Mouse (Mus musculus) heart, embryonic 15.5 days (tissue): ENCODE data around the gene Gm10645. TPM values are rescaled to one million over a fixed set of nuclear protein-coding genes. Genes with fewer than 3 reads are reported as not detected.

ENCODE experiments used
- ATAC-seq: fragments of 200-750 bp; cut with Nextera tagmentation; replicated peaks from 2 replicates; pipeline ENCODE4 v1.8.0; 2017; ENCODE audit warnings: low read depth, moderate TSS enrichment; ENCODE audit not compliant: insufficient number of reproducible peaks, insufficient read depth, low FRiP score
- H3K27ac ChIP-seq: fragments of 300-500 bp; sonication (generic); 2 replicates; pipeline ENCODE4 v1.5.1; 2015; ENCODE audit warnings: mild to moderate bottlenecking, inconsistent platforms
- H3K27me3 ChIP-seq: fragments of 300-500 bp; sonication (generic); 2 replicates; pipeline ENCODE4 v1.6.1; 2015; ENCODE audit warnings: inconsistent platforms
- H3K36me3 ChIP-seq: fragments of 300-500 bp; sonication (generic); 2 replicates; pipeline ENCODE4 v1.6.1; 2015; ENCODE audit warnings: mild to moderate bottlenecking, inconsistent platforms
- H3K4me1 ChIP-seq: fragments of 300-500 bp; sonication (generic); replicated peaks from 2 replicates; pipeline ENCODE4 v1.6.1; 2015; ENCODE audit warnings: inconsistent platforms
- H3K4me2 ChIP-seq: fragments of 300-500 bp; sonication (generic); 2 replicates; pipeline ENCODE4 v1.6.1; 2015; ENCODE audit warnings: inconsistent platforms, mild to moderate bottlenecking, moderate library complexity
- H3K4me3 ChIP-seq: fragments of 300-500 bp; sonication (generic); 2 replicates; pipeline ENCODE4 v1.5.1; 2015; ENCODE audit warnings: mild to moderate bottlenecking, inconsistent platforms
- H3K9ac ChIP-seq: fragments of 300-500 bp; sonication (generic); 2 replicates; pipeline ENCODE4 v1.6.1; 2015; ENCODE audit warnings: mild to moderate bottlenecking, inconsistent platforms
- H3K9me3 ChIP-seq: fragments of 300-500 bp; sonication (generic); replicated peaks from 2 replicates; pipeline ENCODE4 v1.6.1; 2016; ENCODE audit warnings: inconsistent platforms
- WGBS: fragments of 180-500 bp; shearing (Covaris S2); methylation state at CpG from one replicate; pipeline ENCODE4 v1.1.7; 2015; ENCODE audit warnings: mixed read lengths; 5-methylcytosine and 5-hydroxymethylcytosine counted together
- polyA plus RNA-seq: library from polyadenylated mRNA; unstranded; fragments of >200 nt; fragmentation: Nextera tagmentation; extraction: Ambion mirVana; gene quantifications from 2 replicates; pipeline ENCODE4 v1.2.1, GENCODE M21; 2015

The Gm10645 gene
- polyA plus RNA-seq, 1 experiment from 2014 or later = 0.45 TPM

GRCm38 (mm10) chr8:83167932-83168331, 2.0 kb upstream of the Gm10645 start:
- WGBS = 57% methylated on average over 3 of the region's 3 CpGs
- no peak overlapping the region for H3K9ac ChIP-seq
- H3K4me3 ChIP-seq = no peak overlapping the region
- H3K27me3 ChIP-seq = peaks cover 19% of the 10 kb centered on the region
- no peaks in the 10 kb centered on the region for H3K9me3 ChIP-seq
- ATAC-seq = no peak
- no peak overlapping the region for H3K4me2 ChIP-seq
- no peak overlapping the region for H3K27ac ChIP-seq
- no peaks in the 10 kb centered on the region for H3K36me3 ChIP-seq
- H3K4me1 ChIP-seq = peaks cover 5% of the 10 kb centered on the region

- H3K9me3 ChIP-seq = no peaks in the 10 kb centered on the region
- peaks cover 23% of the 10 kb centered on the region for H3K27me3 ChIP-seq
- peak within 1 kb of the TSS; percentile 98 for H3K4me2 ChIP-seq
- peak within 1 kb of the TSS; percentile 81 for H3K9ac ChIP-seq
- ATAC-seq = peak; percentile 91
- peak within 1 kb of the TSS; percentile 75 for H3K4me3 ChIP-seq
- no peaks in the 10 kb centered on the region for H3K36me3 ChIP-seq
- WGBS = under 1% methylated on average over 63 of the region's 63 CpGs
- H3K4me1 ChIP-seq = peaks cover 5% of the 10 kb centered on the region
- peak within 1 kb of the TSS; percentile 73 for H3K27ac ChIP-seq
These were observed 587 bp downstream of the Gm10645 start, which contains the start of gene Tbc1d9 for GRCm38 (mm10) chr8:83165235-83165930. Gene Tbc1d9 (plus strand): TSS chr8:83165352.

DNA sequence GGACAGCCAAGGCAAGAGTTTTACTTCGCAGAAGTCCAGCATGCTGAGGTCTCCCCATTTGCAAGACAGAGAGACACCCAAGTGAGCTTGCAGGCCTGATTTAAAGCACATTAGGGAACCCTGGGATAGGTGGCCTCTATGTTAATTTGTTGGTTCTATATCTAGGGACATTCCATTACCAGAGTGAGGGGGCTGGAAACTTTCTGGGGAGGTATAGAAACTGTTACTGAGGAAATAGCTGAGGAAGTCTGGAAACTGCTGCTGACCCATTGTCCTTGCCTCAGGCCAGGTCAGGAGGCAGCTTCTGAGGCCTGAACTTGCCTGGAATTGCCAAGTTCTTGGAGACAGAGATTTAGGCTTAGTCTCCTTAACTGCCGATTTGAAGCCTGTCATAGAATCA, 5.4 kb downstream of the Gm10645 start:
- H3K9me3 ChIP-seq = no peaks in the 10 kb centered on the region
- no peak overlapping the region for H3K27ac ChIP-seq
- WGBS = 83% methylated on average over 2 of the region's 2 CpGs
- H3K4me1 ChIP-seq = peaks cover 5% of the 10 kb centered on the region
- H3K4me3 ChIP-seq = no peak overlapping the region
- H3K27me3 ChIP-seq = peaks cover 14% of the 10 kb centered on the region
- ATAC-seq = no peak
- H3K4me2 ChIP-seq = no peak overlapping the region
- H3K36me3 ChIP-seq = no peaks in the 10 kb centered on the region
- H3K9ac ChIP-seq = no peak overlapping the region

- Histone ChIP-seq H3K36me3 (no peaks in the 10 kb centered on the region), H3K27ac (no peak overlapping the region), H3K4me3 (no peak overlapping the region), H3K27me3 (peaks cover 14% of the 10 kb centered on the region), H3K4me1 (no peaks in the 10 kb centered on the region), H3K4me2 (no peak overlapping the region), H3K9ac (no peak overlapping the region), H3K9me3 (no peaks in the 10 kb centered on the region)
- ATAC-seq = no peak
- WGBS = 61% methylated on average over 1 of the region's 1 CpGs
These were observed 6.4 kb downstream of the Gm10645 start for GRCm38 (mm10) chr8:83159615-83160014.

DNA sequence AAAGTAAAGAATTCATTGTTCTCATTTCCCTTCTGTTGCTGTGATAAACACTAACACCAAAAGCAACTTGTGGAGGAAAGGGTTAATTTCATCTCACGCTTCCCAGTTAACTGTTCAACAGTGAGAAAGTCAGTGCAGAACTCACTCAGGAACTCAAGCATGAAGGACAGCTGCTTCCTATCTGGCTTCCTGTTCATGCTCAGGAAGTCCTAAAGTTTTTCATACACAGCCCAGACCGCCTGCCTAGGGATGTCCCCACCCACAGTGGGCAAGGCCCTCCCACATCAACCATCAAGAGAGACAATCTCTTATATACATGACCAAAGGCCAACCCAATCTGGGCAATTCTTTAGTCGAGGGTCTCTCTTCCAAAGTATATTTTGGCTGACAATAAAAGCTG, 7.0 kb downstream of the Gm10645 start:
- Histone ChIP-seq H3K36me3 (no peaks in the 10 kb centered on the region), H3K9ac (no peak overlapping the region), H3K4me3 (no peak overlapping the region), H3K4me2 (no peak overlapping the region), H3K27me3 (peaks cover 9% of the 10 kb centered on the region), H3K9me3 (no peaks in the 10 kb centered on the region), H3K27ac (no peak overlapping the region), H3K4me1 (no peaks in the 10 kb centered on the region)
- WGBS = 60% methylated on average over 3 of the region's 3 CpGs
- no peak for ATAC-seq

DNA sequence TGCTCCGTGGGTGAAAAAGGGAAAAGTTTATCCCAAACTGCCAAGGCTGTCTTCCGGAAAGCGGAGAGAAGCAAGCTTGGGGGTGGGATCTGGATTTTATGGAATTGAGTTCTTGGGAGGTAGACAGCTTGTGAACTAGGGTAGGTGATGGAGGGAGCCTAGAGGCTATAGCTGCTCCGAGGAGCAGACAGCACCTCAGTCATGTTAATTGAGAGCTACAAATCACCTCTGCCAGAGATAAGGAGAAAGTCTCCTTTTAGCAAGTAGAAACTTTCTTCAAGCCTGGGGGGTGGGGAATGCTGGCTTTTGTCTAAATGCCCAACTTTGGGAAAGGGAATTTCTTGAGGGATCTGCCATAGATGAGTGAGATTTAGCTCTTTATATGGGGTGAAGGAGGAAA, 10.9 kb downstream of the Gm10645 start:
- Histone ChIP-seq H3K4me2 (no peak overlapping the region), H3K4me3 (no peak overlapping the region), H3K27ac (no peak overlapping the region), H3K4me1 (no peaks in the 10 kb centered on the region), H3K27me3 (no peaks in the 10 kb centered on the region), H3K9ac (no peak overlapping the region), H3K36me3 (no peaks in the 10 kb centered on the region), H3K9me3 (no peaks in the 10 kb centered on the region)
- WGBS = 24% methylated on average over 4 of the region's 4 CpGs
- ATAC-seq = no peak

GRCm38 (mm10) chr8:83152470-83152869, 13.5 kb downstream of the Gm10645 start:
- no peak for ATAC-seq
- Histone ChIP-seq H3K27me3 (no peaks in the 10 kb centered on the region), H3K4me2 (no peak overlapping the region), H3K4me1 (no peaks in the 10 kb centered on the region), H3K9me3 (no peaks in the 10 kb centered on the region), H3K36me3 (no peaks in the 10 kb centered on the region), H3K9ac (no peak overlapping the region), H3K27ac (no peak overlapping the region), H3K4me3 (no peak overlapping the region)
- WGBS = 62% methylated on average over 4 of the region's 4 CpGs

- no peak overlapping the region for H3K4me2 ChIP-seq
- no peaks in the 10 kb centered on the region for H3K36me3 ChIP-seq
- no peaks in the 10 kb centered on the region for H3K4me1 ChIP-seq
- no peak overlapping the region for H3K4me3 ChIP-seq
- ATAC-seq = no peak
- WGBS = 50% methylated on average over 1 of the region's 2 CpGs
- no peak overlapping the region for H3K9ac ChIP-seq
- no peaks in the 10 kb centered on the region for H3K27me3 ChIP-seq
- H3K27ac ChIP-seq = no peak overlapping the region
- no peaks in the 10 kb centered on the region for H3K9me3 ChIP-seq
These were observed 13.9 kb downstream of the Gm10645 start for GRCm38 (mm10) chr8:83152055-83152454.

DNA sequence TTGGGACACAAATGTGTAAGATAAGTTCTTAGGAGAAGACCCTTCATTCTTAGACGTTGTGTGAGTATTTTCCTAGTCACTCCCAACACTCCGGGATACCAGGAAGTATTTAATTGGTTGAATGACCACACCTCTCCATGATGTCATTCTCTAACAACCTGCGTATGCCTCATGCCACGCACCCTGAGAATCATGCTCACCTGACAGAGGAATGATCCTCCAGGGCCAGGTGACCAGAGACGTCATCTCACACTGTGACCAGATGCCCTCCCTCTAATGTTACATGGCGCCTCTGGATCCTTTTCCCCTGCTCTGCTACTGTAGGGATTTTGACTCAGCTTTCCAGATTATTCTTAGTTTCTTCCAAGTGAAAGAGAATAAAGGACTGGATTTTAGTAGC, 16.8 kb downstream of the Gm10645 start:
- H3K27me3 ChIP-seq = no peaks in the 10 kb centered on the region
- H3K27ac ChIP-seq = no peak overlapping the region
- WGBS = 75% methylated on average over 6 of the region's 6 CpGs
- no peak for ATAC-seq
- H3K9ac ChIP-seq = no peak overlapping the region
- no peaks in the 10 kb centered on the region for H3K4me1 ChIP-seq
- no peak overlapping the region for H3K4me3 ChIP-seq
- H3K36me3 ChIP-seq = no peaks in the 10 kb centered on the region
- no peak overlapping the region for H3K4me2 ChIP-seq
- no peaks in the 10 kb centered on the region for H3K9me3 ChIP-seq

DNA sequence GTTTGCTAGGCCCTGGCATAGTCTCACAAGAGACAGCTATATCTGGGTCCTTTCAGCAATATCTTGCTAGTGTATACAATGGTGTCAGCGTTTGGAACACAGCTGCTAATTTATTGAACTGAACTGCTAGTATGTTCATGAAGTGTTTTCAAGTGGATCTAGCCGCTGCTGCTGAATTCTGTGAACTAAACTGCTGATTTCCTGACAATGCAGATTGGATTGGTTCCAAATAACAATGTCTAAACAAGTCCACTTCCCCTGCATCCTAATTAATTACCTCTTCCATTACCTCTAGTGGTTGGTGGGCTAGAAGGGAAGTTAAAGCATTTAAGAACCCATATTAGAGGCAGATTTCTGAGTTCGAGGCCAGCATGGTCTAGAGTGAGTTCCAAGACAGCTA, 20.5 kb downstream of the Gm10645 start:
- Histone ChIP-seq H3K9me3 (no peaks in the 10 kb centered on the region), H3K36me3 (no peaks in the 10 kb centered on the region), H3K4me3 (no peak overlapping the region), H3K27ac (no peak overlapping the region), H3K4me2 (no peak overlapping the region), H3K27me3 (no peaks in the 10 kb centered on the region), H3K4me1 (no peaks in the 10 kb centered on the region), H3K9ac (no peak overlapping the region)
- 65% methylated on average over 3 of the region's 3 CpGs for WGBS
- ATAC-seq = no peak

GRCm38 (mm10) chr8:83144601-83145000, 21.4 kb downstream of the Gm10645 start:
- WGBS = 84% methylated on average over 4 of the region's 4 CpGs
- ATAC-seq = no peak
- H3K9me3 ChIP-seq = no peaks in the 10 kb centered on the region
- no peaks in the 10 kb centered on the region for H3K36me3 ChIP-seq
- H3K4me3 ChIP-seq = no peak overlapping the region
- no peaks in the 10 kb centered on the region for H3K4me1 ChIP-seq
- H3K27ac ChIP-seq = no peak overlapping the region
- no peaks in the 10 kb centered on the region for H3K27me3 ChIP-seq
- H3K9ac ChIP-seq = no peak overlapping the region
- no peak overlapping the region for H3K4me2 ChIP-seq

- WGBS = 64% methylated on average over 5 of the region's 5 CpGs
- H3K4me3 ChIP-seq = no peak overlapping the region
- H3K27me3 ChIP-seq = no peaks in the 10 kb centered on the region
- H3K4me2 ChIP-seq = no peak overlapping the region
- no peak for ATAC-seq
- H3K36me3 ChIP-seq = no peaks in the 10 kb centered on the region
- no peak overlapping the region for H3K9ac ChIP-seq
- H3K9me3 ChIP-seq = no peaks in the 10 kb centered on the region
- no peak overlapping the region for H3K27ac ChIP-seq
- H3K4me1 ChIP-seq = no peaks in the 10 kb centered on the region
These were observed 24.6 kb downstream of the Gm10645 start for GRCm38 (mm10) chr8:83141358-83141757.
